Mouse (Mus musculus) hindbrain, embryonic 16.5 days (tissue): ENCODE measurements at regions not wholly inside any gene's neighbourhood (a gene's known extent, or its start where the extent isn't known, plus 50 kb on each side); places are given as distances from the start of the nearest gene placed in this dataset.
A peak's percentile ranks its signal among the peaks of the same experiment; 100 is the strongest.

Experiments used
- ATAC-seq: fragments of 200-750 bp; cut with Nextera tagmentation; 2 replicates; pipeline ENCODE4 v1.8.0; 2017; ENCODE audit warnings: moderate TSS enrichment, moderate library complexity
- H3K27ac ChIP-seq: fragments of 300-500 bp; sonication (generic); 2 replicates; pipeline ENCODE4 v1.5.1; 2014; ENCODE audit warnings: low read depth, mild to moderate bottlenecking, control low read depth, low read length, moderate library complexity
- H3K27me3 ChIP-seq: fragments of 300-500 bp; sonication (generic); replicated peaks from 2 replicates; pipeline ENCODE4 v1.6.1; 2014; ENCODE audit warnings: low read length; ENCODE audit not compliant: control insufficient read depth, insufficient read depth
- H3K36me3 ChIP-seq: fragments of 300-500 bp; sonication (generic); 2 replicates; pipeline ENCODE4 v1.6.1; 2014; ENCODE audit warnings: mild to moderate bottlenecking, low read length, moderate library complexity, mixed read lengths; ENCODE audit not compliant: control insufficient read depth, insufficient read depth
- H3K4me1 ChIP-seq: fragments of 300-500 bp; sonication (generic); 2 replicates; pipeline ENCODE4 v1.6.1; 2014; ENCODE audit warnings: low read depth, low read length; ENCODE audit not compliant: control insufficient read depth, insufficient read depth
- H3K4me2 ChIP-seq: fragments of 300-500 bp; sonication (generic); 2 replicates; pipeline ENCODE4 v1.6.1; 2014; ENCODE audit warnings: mild to moderate bottlenecking, low read length, control low read depth, moderate library complexity
- H3K4me3 ChIP-seq: fragments of 300-500 bp; sonication (generic); 2 replicates; pipeline ENCODE4 v1.5.1; 2014; ENCODE audit warnings: mild to moderate bottlenecking, low read length, control low read depth, moderate library complexity
- H3K9ac ChIP-seq: fragments of 300-500 bp; sonication (generic); 2 replicates; pipeline ENCODE4 v1.6.1; 2014; ENCODE audit warnings: low read depth, mild to moderate bottlenecking, control low read depth, low read length, moderate library complexity
- H3K9me3 ChIP-seq: fragments of 300-500 bp; sonication (generic); 2 replicates; pipeline ENCODE4 v1.6.1; 2014; ENCODE audit warnings: mild to moderate bottlenecking, low read length, moderate library complexity; ENCODE audit not compliant: control insufficient read depth
- WGBS: fragments of 180-500 bp; shearing (Covaris S2); extraction: QIAGEN DNeasy Blood & Tissue Kit; methylation state at CpG from one replicate; pipeline ENCODE4 v1.1.7; 2014; 5-methylcytosine and 5-hydroxymethylcytosine counted together

- Histone ChIP-seq H3K27me3 (no peaks in the 10 kb centered on the region), H3K4me2 (no peak overlapping the region), H3K9me3 (no peaks in the 10 kb centered on the region), H3K27ac (no peak overlapping the region), H3K4me1 (no peaks in the 10 kb centered on the region; the same call in 1 of the 2 replicates), H3K4me3 (no peak overlapping the region), H3K9ac (no peak overlapping the region), H3K36me3 (no peaks in the 10 kb centered on the region)
- WGBS = 55% methylated on average over 7 of the region's 7 CpGs
- no peak for ATAC-seq
These were observed 267.7 kb upstream of the Eef2kmt start for GRCm38 (mm10) chr16:5523402-5524021.

GRCm38 (mm10) chr16:5517746-5518145 lies 262.0 kb upstream of the Eef2kmt start:
- Histone ChIP-seq H3K27me3 (no peaks in the 10 kb centered on the region), H3K27ac (no peak overlapping the region), H3K9me3 (no peaks in the 10 kb centered on the region), H3K9ac (no peak overlapping the region), H3K4me2 (no peak overlapping the region), H3K36me3 (no peaks in the 10 kb centered on the region), H3K4me3 (no peak overlapping the region), H3K4me1 (no peaks in the 10 kb centered on the region)
- peak; percentile 34; the same call in 1 of the 2 replicates for ATAC-seq
- WGBS = 60% methylated on average over 5 of the region's 5 CpGs

GRCm38 (mm10) chr16:5515867-5516266 lies 260.1 kb upstream of the Eef2kmt start:
- 75% methylated on average over 5 of the region's 5 CpGs for WGBS

GRCm38 (mm10) chr16:5507261-5507660 lies 251.5 kb upstream of the Eef2kmt start:
- Histone ChIP-seq H3K27ac (no peak overlapping the region), H3K4me1 (no peaks in the 10 kb centered on the region), H3K36me3 (no peaks in the 10 kb centered on the region), H3K4me3 (no peak overlapping the region), H3K27me3 (no peaks in the 10 kb centered on the region), H3K4me2 (no peak overlapping the region), H3K9me3 (no peaks in the 10 kb centered on the region), H3K9ac (no peak overlapping the region)
- WGBS = 52% methylated on average over 8 of the region's 8 CpGs
- peak; percentile 52; the same call in 1 of the 2 replicates for ATAC-seq

More at GRCm38 (mm10) chr16:5515867-5516266, 260.1 kb upstream of the Eef2kmt start:
- Histone ChIP-seq H3K27me3 (no peaks in the 10 kb centered on the region), H3K4me3 (no peak overlapping the region), H3K4me2 (no peak overlapping the region), H3K27ac (no peak overlapping the region), H3K9me3 (no peaks in the 10 kb centered on the region), H3K4me1 (no peaks in the 10 kb centered on the region), H3K9ac (no peak overlapping the region), H3K36me3 (no peaks in the 10 kb centered on the region)
- ATAC-seq = no peak

- Histone ChIP-seq H3K27me3 (no peaks in the 10 kb centered on the region), H3K4me1 (no peaks in the 10 kb centered on the region), H3K4me2 (no peak overlapping the region), H3K9ac (no peak overlapping the region), H3K27ac (no peak overlapping the region), H3K4me3 (no peak overlapping the region), H3K9me3 (no peaks in the 10 kb centered on the region), H3K36me3 (no peaks in the 10 kb centered on the region)
- no peak for ATAC-seq
- 82% methylated on average over 7 of the region's 7 CpGs for WGBS
These were observed 246.2 kb upstream of the Eef2kmt start for GRCm38 (mm10) chr16:5501961-5502360.

GRCm38 (mm10) chr16:5496051-5496685 lies 240.4 kb upstream of the Eef2kmt start:
- H3K4me3 ChIP-seq = no peak overlapping the region
- H3K36me3 ChIP-seq = no peaks in the 10 kb centered on the region
- H3K27ac ChIP-seq = no peak overlapping the region
- H3K4me2 ChIP-seq = no peak overlapping the region
- H3K4me1 ChIP-seq = no peaks in the 10 kb centered on the region
- H3K9ac ChIP-seq = no peak overlapping the region
- H3K27me3 ChIP-seq = no peaks in the 10 kb centered on the region
- no peaks in the 10 kb centered on the region for H3K9me3 ChIP-seq
- ATAC-seq = no peak
- 42% methylated on average over 2 of the region's 2 CpGs for WGBS

GRCm38 (mm10) chr16:5493352-5493751 lies 237.6 kb upstream of the Eef2kmt start:
- no peak overlapping the region for H3K4me3 ChIP-seq
- no peaks in the 10 kb centered on the region for H3K4me1 ChIP-seq
- H3K9ac ChIP-seq = no peak overlapping the region
- H3K4me2 ChIP-seq = no peak overlapping the region
- no peak for ATAC-seq
- no peaks in the 10 kb centered on the region for H3K36me3 ChIP-seq
- no peaks in the 10 kb centered on the region for H3K9me3 ChIP-seq
- H3K27ac ChIP-seq = no peak overlapping the region
- WGBS = 33% methylated on average over 6 of the region's 6 CpGs
- no peaks in the 10 kb centered on the region for H3K27me3 ChIP-seq

- 67% methylated on average over 3 of the region's 3 CpGs for WGBS
- H3K27ac ChIP-seq = no peak overlapping the region
- H3K4me2 ChIP-seq = no peak overlapping the region
- no peak for ATAC-seq
- no peak overlapping the region for H3K9ac ChIP-seq
- H3K9me3 ChIP-seq = no peaks in the 10 kb centered on the region
- no peak overlapping the region for H3K4me3 ChIP-seq
- no peaks in the 10 kb centered on the region; the same call in 1 of the 2 replicates for H3K27me3 ChIP-seq
- H3K36me3 ChIP-seq = no peaks in the 10 kb centered on the region
- no peaks in the 10 kb centered on the region for H3K4me1 ChIP-seq
These were observed 231.5 kb upstream of the Eef2kmt start for GRCm38 (mm10) chr16:5487259-5487658.

- Histone ChIP-seq H3K4me2 (no peak overlapping the region), H3K9me3 (no peaks in the 10 kb centered on the region), H3K4me1 (no peaks in the 10 kb centered on the region), H3K4me3 (no peak overlapping the region), H3K27me3 (no peaks in the 10 kb centered on the region; the same call in 1 of the 2 replicates), H3K9ac (no peak overlapping the region), H3K36me3 (no peaks in the 10 kb centered on the region), H3K27ac (no peak overlapping the region)
- WGBS = 18% methylated on average over 6 of the region's 6 CpGs
- no peak for ATAC-seq
These were observed 227.6 kb upstream of the Eef2kmt start for GRCm38 (mm10) chr16:5483337-5483736.
